Comparison of ENCODE assay signal across 8 mouse cellular contexts in genomic region chr11:3451701-3452163, GRCm38 (mm10). TPM values are rescaled to one million over a fixed set of nuclear protein-coding genes. Genes with fewer than 3 reads are reported as not detected.
A peak's percentile ranks its signal among the peaks of the same experiment; 100 is the strongest.
DNase-seq lines count a peak whose midpoint lies in the region; ATAC-seq and TF ChIP-seq lines count a peak whose summit lies in the region.

No protein-coding gene starts in this region.

- peak overlapping the region; percentile 68 to 93 for H3K4me3 ChIP-seq in heart, embryonic 14.5 days (ENCODE audit: control insufficient read depth in 1 of 2, insufficient read depth in 1 of 2, low read depth in 1 of 2, low read length in 2 of 2)
- H3K4me3 ChIP-seq in CH12.LX (replicated peaks in 1 of 3; ENCODE audit: low read depth in 2 of 3, low read length in 2 of 3, poor library complexity in 1 of 3), result peak overlapping the region; percentile 66 to 87 (median 76)
- H3K4me3 ChIP-seq in brown adipose tissue, adult 24 weeks (ENCODE audit: insufficient read depth, low read depth, low read length), result peak overlapping the region; percentile 74
- H3K4me3 ChIP-seq in limb, embryonic 13.5 days, result peak overlapping the region; percentile 92
- peak overlapping the region; percentile 76 for H3K4me3 ChIP-seq in midbrain, embryonic 12.5 days

- TF ChIP-seq RAD21 in CH12.LX (IDR thresholded peaks at IDR 0.05; ENCODE audit: low read depth, low read length), result no peak

- H3K4me1 ChIP-seq in heart, embryonic 14.5 days (ENCODE audit: control insufficient read depth in 2 of 2, insufficient read depth in 2 of 2, low read length in 2 of 2), result peaks cover 3 to 13% of the 10 kb centered on the region in 2 experiments
- peaks cover 3 to 29% of the 10 kb centered on the region in 2 experiments for H3K4me1 ChIP-seq in CH12.LX (ENCODE audit: control insufficient read depth in 1 of 2, insufficient read depth in 2 of 2)
- peaks cover 8% of the 10 kb centered on the region for H3K4me1 ChIP-seq in brown adipose tissue, adult 24 weeks (ENCODE audit: control insufficient read depth, insufficient read depth, insufficient read length, low read length)
- peaks cover 17% of the 10 kb centered on the region for H3K4me1 ChIP-seq in limb, embryonic 13.5 days
- H3K4me1 ChIP-seq in midbrain, embryonic 12.5 days, result peaks cover 19% of the 10 kb centered on the region

- no peak for DNase-seq in heart, adult 9 months (ENCODE audit: low spot score in 2 of 2)
- peak; percentile 29 for DNase-seq in CH12.LX (ENCODE audit: extremely low read depth)
- no peak for DNase-seq in layer of hippocampus, postnatal 36 days

- no peak for TF ChIP-seq POLR2A in CH12.LX (IDR thresholded peaks at IDR 0.05; ENCODE audit: low read depth, low read length)

- TF ChIP-seq CTCF in CH12.LX (conservative IDR thresholded peaks at IDR 0.05 in 1 of 2, IDR thresholded peaks at IDR 0.05 in 1 of 2; ENCODE audit: low read depth in 2 of 2, low read length in 2 of 2), result no peak

- under 1% methylated on average over 19 of the region's 20 CpGs for WGBS in heart, embryonic 14.5 days
- under 1% methylated on average over 20 of the region's 20 CpGs for WGBS in limb, embryonic 13.5 days
- WGBS in midbrain, embryonic 12.5 days, result 1% methylated on average over 20 of the region's 20 CpGs

- in situ Hi-C loops in CH12.LX (cut with MboI; ENCODE audit: low pct_ligation_motif_present, low pct_unique_long_range_greater_than_20kb, low sequenced_read_pairs), result no loop called here

- TF ChIP-seq EP300 in CH12.LX (IDR thresholded peaks at IDR 0.05; ENCODE audit: low read length), result no peak

- H3K79me2 ChIP-seq in CH12.LX (replicated peaks; ENCODE audit: control insufficient read depth, extremely low read depth, insufficient read depth, poor library complexity, severe bottlenecking), result peaks cover 39% of the 10 kb centered on the region

- no peaks in the 10 kb centered on the region for H3K27me3 ChIP-seq in heart, embryonic 14.5 days (ENCODE audit: control insufficient read depth, insufficient read depth, low read length)
- H3K27me3 ChIP-seq in CH12.LX (replicated peaks), result no peaks in the 10 kb centered on the region
- no peaks in the 10 kb centered on the region for H3K27me3 ChIP-seq in limb, embryonic 13.5 days
- no peaks in the 10 kb centered on the region for H3K27me3 ChIP-seq in midbrain, embryonic 12.5 days

- dilution Hi-C loops in CH12.LX (cut with MboI; ENCODE audit: extremely low pct_ligation_motif_present, extremely low pct_unique_long_range_greater_than_20kb, low sequenced_read_pairs), result no loop called here

- peaks cover 14% of the 10 kb centered on the region for H3K36me3 ChIP-seq in heart, embryonic 14.5 days (ENCODE audit: control insufficient read depth, insufficient read depth, low read length)
- H3K36me3 ChIP-seq in CH12.LX (replicated peaks in 1 of 2; ENCODE audit: control insufficient read depth in 1 of 2, insufficient read depth in 1 of 2, low read length in 1 of 2), result peaks cover 6 to 34% of the 10 kb centered on the region in 2 experiments
- peaks cover 17% of the 10 kb centered on the region for H3K36me3 ChIP-seq in limb, embryonic 13.5 days
- H3K36me3 ChIP-seq in midbrain, embryonic 12.5 days, result no peaks in the 10 kb centered on the region

- ATAC-seq in heart, embryonic 14.5 days (ENCODE audit: insufficient number of reproducible peaks, insufficient read depth, low FRiP score, low read depth), result peak; percentile 28
- ATAC-seq in granulocyte monocyte progenitor cell, adult 5-6 weeks (replicated peaks; ENCODE audit: poor library complexity, severe bottlenecking), result peak; percentile 49
- ATAC-seq in limb, embryonic 13.5 days (ENCODE audit: low FRiP score, low read depth), result peak; percentile 45
- ATAC-seq in midbrain, embryonic 12.5 days (ENCODE audit: low FRiP score, low read depth), result no peak

- H3K4me2 ChIP-seq in heart, embryonic 14.5 days (ENCODE audit: low read length), result peak overlapping the region; percentile 65
- H3K4me2 ChIP-seq in CH12.LX (ENCODE audit: insufficient read depth, low read depth, poor library complexity, severe bottlenecking), result peak overlapping the region; percentile 99
- H3K4me2 ChIP-seq in limb, embryonic 13.5 days (replicated peaks), result peak overlapping the region; percentile 93
- peak overlapping the region; percentile 75 for H3K4me2 ChIP-seq in midbrain, embryonic 12.5 days (replicated peaks)

- H3K9ac ChIP-seq in heart, embryonic 14.5 days (ENCODE audit: low read length), result peak overlapping the region; percentile 84
- H3K9ac ChIP-seq in CH12.LX (ENCODE audit: insufficient read depth, low read depth), result peak overlapping the region; percentile 88
- peak overlapping the region; percentile 86 for H3K9ac ChIP-seq in limb, embryonic 13.5 days
- peak overlapping the region; percentile 84 for H3K9ac ChIP-seq in midbrain, embryonic 12.5 days (replicated peaks)

- H3K9me3 ChIP-seq in heart, embryonic 14.5 days (ENCODE audit: control insufficient read depth, low read length), result no peaks in the 10 kb centered on the region
- H3K9me3 ChIP-seq in CH12.LX (replicated peaks; ENCODE audit: low read length), result no peaks in the 10 kb centered on the region
- no peaks in the 10 kb centered on the region for H3K9me3 ChIP-seq in limb, embryonic 13.5 days
- H3K9me3 ChIP-seq in midbrain, embryonic 12.5 days, result no peaks in the 10 kb centered on the region

- peak overlapping the region; percentile 88 to 91 for H3K27ac ChIP-seq in heart, embryonic 14.5 days (replicated peaks in 1 of 2; ENCODE audit: control insufficient read depth in 1 of 2, insufficient read depth in 1 of 2, low read depth in 2 of 2, low read length in 2 of 2)
- peak overlapping the region; percentile 42 for H3K27ac ChIP-seq in CH12.LX (ENCODE audit: insufficient read depth, low read depth)
- H3K27ac ChIP-seq in brown adipose tissue, adult 24 weeks (replicated peaks; ENCODE audit: low read depth, low read length), result peak overlapping the region; percentile 84
- H3K27ac ChIP-seq in limb, embryonic 13.5 days, result peak overlapping the region; percentile 89
- peak overlapping the region; percentile 86 for H3K27ac ChIP-seq in midbrain, embryonic 12.5 days (replicated peaks)

TF ChIP-seq in CH12.LX, 34 proteins besides CTCF, POLR2A, EP300 and RAD21 (continues in another document):
- TF ChIP-seq MXI1 (IDR thresholded peaks at IDR 0.05; ENCODE audit: low read depth, low read length) (0 out of 2 replicates have a peak, but pooled peaks have one; percentile 57), ETS1 (conservative IDR thresholded peaks at IDR 0.05; ENCODE audit: low read depth, low read length) (0 out of 2 replicates have a peak, but pooled peaks have one; percentile 6)

RNA-seq across cellular contexts. Expression of gene Rnf185, which starts 0.4 kb away (rescaled TPM):
- 31.3 and 32.5 TPM in 2 replicates for polyA plus RNA-seq in heart, embryonic 14.5 days (2014; fragmentation: Nextera tagmentation; extraction: Ambion mirVana)
- 15.6 and 15.7 TPM in 2 replicates for total RNA-seq in CH12.LX (2012; rRNA removed)
- 22.7 and 26.4 TPM in 2 replicates for total RNA-seq in CH12.LX (2014; rRNA removed)
- 25.3 and 26.7 TPM in 2 replicates for polyA plus RNA-seq in CH12.LX (2012; ENCODE audit: insufficient read length, low read depth)
- polyA plus RNA-seq in brown adipose tissue, adult 24 weeks (2012; ENCODE audit: insufficient read depth, insufficient read length, missing spikeins), result 15.9 and 17.6 TPM in 2 replicates
- 12.6 and 14.1 TPM in 2 replicates for total RNA-seq in granulocyte monocyte progenitor cell, adult 5-6 weeks (2014; fragmentation: Nextera tagmentation)
- 10.0 and 11.9 TPM in 2 replicates for total RNA-seq in granulocyte monocyte progenitor cell, adult 5-6 weeks (2017)
- 39.0 and 41.3 TPM in 2 replicates for polyA plus RNA-seq in limb, embryonic 13.5 days (2015; fragmentation: Nextera tagmentation; extraction: Ambion mirVana)
- polyA plus RNA-seq in midbrain, embryonic 12.5 days (2016; fragmentation: Nextera tagmentation; extraction: Ambion mirVana), result 46.7 TPM in 2 replicates
- total RNA-seq in layer of hippocampus, postnatal 36 days (2021), result 10 to 100 TPM; 25.6 to 27.4 TPM

RNA-seq across cellular contexts. Expression of gene Pla2g3, which starts 36.4 kb away (rescaled TPM):
- 0.20 and 0.34 TPM in 2 replicates for polyA plus RNA-seq in heart, embryonic 14.5 days (2014; fragmentation: Nextera tagmentation; extraction: Ambion mirVana)
- total RNA-seq in CH12.LX (2012; rRNA removed) (not detected in 2 replicates), CH12.LX (2014; rRNA removed) (not detected in 2 replicates)
- not detected in 2 replicates for polyA plus RNA-seq in CH12.LX (2012; ENCODE audit: insufficient read length, low read depth)
- not detected in 2 replicates for polyA plus RNA-seq in brown adipose tissue, adult 24 weeks (2012; ENCODE audit: insufficient read depth, insufficient read length, missing spikeins)
- 0.26 TPM in 1 of 2 replicates, not detected in the other for total RNA-seq in granulocyte monocyte progenitor cell, adult 5-6 weeks (2014; fragmentation: Nextera tagmentation)
- not detected in 2 replicates for total RNA-seq in granulocyte monocyte progenitor cell, adult 5-6 weeks (2017)
- polyA plus RNA-seq in limb, embryonic 13.5 days (2015; fragmentation: Nextera tagmentation; extraction: Ambion mirVana), result 0.22 and 0.38 TPM in 2 replicates
- polyA plus RNA-seq in midbrain, embryonic 12.5 days (2016; fragmentation: Nextera tagmentation; extraction: Ambion mirVana), result 0.67 and 0.98 TPM in 2 replicates
- total RNA-seq in layer of hippocampus, postnatal 36 days (2021), result 1 to 10 TPM; 1.4 to 2.5 TPM

RNA-seq across cellular contexts. Expression of gene Limk2, which starts 42.7 kb away (rescaled TPM):
- polyA plus RNA-seq in heart, embryonic 14.5 days (2014; fragmentation: Nextera tagmentation; extraction: Ambion mirVana), result 58.1 and 60.3 TPM in 2 replicates
- total RNA-seq in CH12.LX (2012; rRNA removed) (49.7 and 64.0 TPM in 2 replicates), CH12.LX (2014; rRNA removed) (41.5 and 41.8 TPM in 2 replicates)
- 45.2 and 46.1 TPM in 2 replicates for polyA plus RNA-seq in CH12.LX (2012; ENCODE audit: insufficient read length, low read depth)
- 9.6 and 13.9 TPM in 2 replicates for polyA plus RNA-seq in brown adipose tissue, adult 24 weeks (2012; ENCODE audit: insufficient read depth, insufficient read length, missing spikeins)
- 15.2 and 29.8 TPM in 2 replicates for total RNA-seq in granulocyte monocyte progenitor cell, adult 5-6 weeks (2014; fragmentation: Nextera tagmentation)
- 12.1 and 24.2 TPM in 2 replicates for total RNA-seq in granulocyte monocyte progenitor cell, adult 5-6 weeks (2017)
- 58.3 and 61.2 TPM in 2 replicates for polyA plus RNA-seq in limb, embryonic 13.5 days (2015; fragmentation: Nextera tagmentation; extraction: Ambion mirVana)
- 94.3 and 102 TPM in 2 replicates for polyA plus RNA-seq in midbrain, embryonic 12.5 days (2016; fragmentation: Nextera tagmentation; extraction: Ambion mirVana)
- 10 to 100 TPM; 95.5 to 98.4 TPM for total RNA-seq in layer of hippocampus, postnatal 36 days (2021)

RNA-seq across cellular contexts. Expression of gene Inpp5j, which starts 52.9 kb away (rescaled TPM):
- polyA plus RNA-seq in heart, embryonic 14.5 days (2014; fragmentation: Nextera tagmentation; extraction: Ambion mirVana), result 8.1 and 8.2 TPM in 2 replicates
- total RNA-seq in CH12.LX (2012; rRNA removed) (not detected in 2 replicates), CH12.LX (2014; rRNA removed) (not detected in 2 replicates)
- not detected in 2 replicates for polyA plus RNA-seq in CH12.LX (2012; ENCODE audit: insufficient read length, low read depth)
- not detected in 2 replicates for polyA plus RNA-seq in brown adipose tissue, adult 24 weeks (2012; ENCODE audit: insufficient read depth, insufficient read length, missing spikeins)
- 0.94 and 1.1 TPM in 2 replicates for total RNA-seq in granulocyte monocyte progenitor cell, adult 5-6 weeks (2014; fragmentation: Nextera tagmentation)
- 0.09 and 0.57 TPM in 2 replicates for total RNA-seq in granulocyte monocyte progenitor cell, adult 5-6 weeks (2017)
- 0.09 and 0.23 TPM in 2 replicates for polyA plus RNA-seq in limb, embryonic 13.5 days (2015; fragmentation: Nextera tagmentation; extraction: Ambion mirVana)
- 0.38 and 0.68 TPM in 2 replicates for polyA plus RNA-seq in midbrain, embryonic 12.5 days (2016; fragmentation: Nextera tagmentation; extraction: Ambion mirVana)
- 10 to 100 TPM; 73.7 to 95.8 TPM for total RNA-seq in layer of hippocampus, postnatal 36 days (2021)
